Mouse (Mus musculus) ES-Bruce4 (cell line): ENCODE measurements at regions not wholly inside any gene's neighbourhood (a gene's known extent, or its start where the extent isn't known, plus 50 kb on each side); places are given as distances from the start of the nearest gene placed in this dataset.

Experiments used
- H3K27ac ChIP-seq: 2 replicates; pipeline ENCODE4 v1.5.1; 2012; ENCODE audit warnings: low read length, inconsistent platforms; ENCODE audit not compliant: insufficient read depth
- H3K27me3 ChIP-seq: 2 replicates; pipeline ENCODE4 v1.6.1; 2012; ENCODE audit warnings: mild to moderate bottlenecking, low read length, inconsistent platforms; ENCODE audit not compliant: control insufficient read depth, poor library complexity, insufficient read depth, severe bottlenecking
- H3K36me3 ChIP-seq: 2 replicates; pipeline ENCODE4 v1.6.1; 2012; ENCODE audit warnings: inconsistent platforms, mild to moderate bottlenecking, low read length, moderate library complexity; ENCODE audit not compliant: control insufficient read depth, poor library complexity, insufficient read depth, severe bottlenecking
- H3K4me1 ChIP-seq: one replicate; pipeline ENCODE4 v1.8.1; 2011; ENCODE audit warnings: low read length; ENCODE audit not compliant: control insufficient read depth, insufficient read depth
- H3K4me3 ChIP-seq: 2 replicates; pipeline ENCODE4 v1.5.1; 2011; ENCODE audit warnings: low read depth, mild to moderate bottlenecking, low read length
- H3K9ac ChIP-seq: 2 replicates; pipeline ENCODE4 v1.6.1; 2012; ENCODE audit warnings: low read depth, mild to moderate bottlenecking, inconsistent platforms; ENCODE audit not compliant: poor library complexity, severe bottlenecking
- H3K9me3 ChIP-seq: replicated peaks from 2 replicates; pipeline ENCODE4 v1.6.1; 2012; ENCODE audit warnings: mild to moderate bottlenecking, low read length, inconsistent platforms; ENCODE audit not compliant: control insufficient read depth, poor library complexity, insufficient read depth, severe bottlenecking
- CTCF ChIP-seq: IDR thresholded peaks from one replicate; pipeline ENCODE4 v1.8.1; 2011; ENCODE audit warnings: low read depth, low read length
- EP300 ChIP-seq: IDR thresholded peaks from 2 replicates; pipeline ENCODE4 v1.6.1; 2011; ENCODE audit warnings: low read depth, low read length; ENCODE audit not compliant: insufficient read depth
- POLR2A ChIP-seq: IDR thresholded peaks from one replicate; pipeline ENCODE4 v1.8.1; 2011; ENCODE audit warnings: low read length; ENCODE audit not compliant: insufficient read depth

GRCm38 (mm10) chr12:27575629-27576028, 233.3 kb upstream of the Sox11 start:
- Histone ChIP-seq H3K27me3 (no peaks in the 10 kb centered on the region), H3K36me3 (no peaks in the 10 kb centered on the region), H3K4me1 (no peaks in the 10 kb centered on the region), H3K27ac (no peak overlapping the region), H3K9me3 (no peaks in the 10 kb centered on the region), H3K9ac (no peak overlapping the region), H3K4me3 (no peak overlapping the region)
- no peak for TF ChIP-seq EP300
- TF ChIP-seq POLR2A = no peak
- TF ChIP-seq CTCF = no peak

GRCm38 (mm10) chr12:27567250-27567649, 224.9 kb upstream of the Sox11 start:
- Histone ChIP-seq H3K9me3 (no peaks in the 10 kb centered on the region), H3K27ac (no peak overlapping the region), H3K4me3 (no peak overlapping the region), H3K36me3 (no peaks in the 10 kb centered on the region), H3K9ac (no peak overlapping the region), H3K4me1 (no peaks in the 10 kb centered on the region), H3K27me3 (no peaks in the 10 kb centered on the region)
- no peak for TF ChIP-seq CTCF
- TF ChIP-seq POLR2A = no peak
- no peak for TF ChIP-seq EP300

- H3K27ac ChIP-seq = no peak overlapping the region
- H3K4me1 ChIP-seq = no peaks in the 10 kb centered on the region
- no peak overlapping the region for H3K4me3 ChIP-seq
- TF ChIP-seq POLR2A (no peak), EP300 (no peak), CTCF (no peak)
- H3K27me3 ChIP-seq = no peaks in the 10 kb centered on the region
- H3K36me3 ChIP-seq = no peaks in the 10 kb centered on the region
- H3K9ac ChIP-seq = no peak overlapping the region
- no peaks in the 10 kb centered on the region for H3K9me3 ChIP-seq
These were observed 223.7 kb upstream of the Sox11 start for GRCm38 (mm10) chr12:27565965-27566507.

- TF ChIP-seq EP300 (no peak), CTCF (no peak), POLR2A (no peak)
- Histone ChIP-seq H3K36me3 (no peaks in the 10 kb centered on the region), H3K27ac (no peak overlapping the region), H3K4me3 (no peak overlapping the region), H3K27me3 (no peaks in the 10 kb centered on the region), H3K4me1 (no peaks in the 10 kb centered on the region), H3K9me3 (no peaks in the 10 kb centered on the region), H3K9ac (no peak overlapping the region)
These were observed 222.4 kb upstream of the Sox11 start for GRCm38 (mm10) chr12:27564641-27565306.

GRCm38 (mm10) chr12:27563900-27564299, 221.5 kb upstream of the Sox11 start:
- H3K4me3 ChIP-seq = no peak overlapping the region
- no peak overlapping the region for H3K27ac ChIP-seq

GRCm38 (mm10) chr12:27552809-27553208, 210.4 kb upstream of the Sox11 start:
- Histone ChIP-seq H3K4me3 (no peak overlapping the region), H3K9me3 (no peaks in the 10 kb centered on the region), H3K27ac (no peak overlapping the region), H3K27me3 (no peaks in the 10 kb centered on the region), H3K9ac (no peak overlapping the region), H3K36me3 (no peaks in the 10 kb centered on the region), H3K4me1 (no peaks in the 10 kb centered on the region)
- TF ChIP-seq POLR2A = no peak
- TF ChIP-seq EP300 = no peak
- no peak for TF ChIP-seq CTCF

More at GRCm38 (mm10) chr12:27563900-27564299, 221.5 kb upstream of the Sox11 start:
- no peak for TF ChIP-seq POLR2A
- no peak for TF ChIP-seq CTCF
- no peak for TF ChIP-seq EP300
- no peaks in the 10 kb centered on the region for H3K27me3 ChIP-seq
- H3K36me3 ChIP-seq = no peaks in the 10 kb centered on the region
- no peaks in the 10 kb centered on the region for H3K9me3 ChIP-seq
- no peaks in the 10 kb centered on the region for H3K4me1 ChIP-seq
- H3K9ac ChIP-seq = no peak overlapping the region
